Mouse (Mus musculus) CD4-positive helper T cell, adult 2 months (primary cell): ENCODE measurements around the gene Pla2g4b.

ENCODE experiments used
- DNase-seq: peaks from one replicate; pipeline ENCODE4 v3.0.0-alpha.2; 2012; ENCODE audit warnings: low read depth, missing footprints, low spot score

Gene Pla2g4b

GRCm38 (mm10) chr2:120032726-120033467, at the start of gene Pla2g4b:
TSS of gene Pla2g4b (plus strand) at chr2:120033417.
- DNase-seq = no peak

GRCm38 (mm10) chr2:119985871-119986270, 47.3 kb upstream of the Pla2g4b start:
- no peak for DNase-seq

- DNase-seq = no peak
Observed at GRCm38 (mm10) chr2:119986369-119986768, 46.8 kb upstream of the Pla2g4b start.

GRCm38 (mm10) chr2:119987441-119987840, 45.8 kb upstream of the Pla2g4b start:
- DNase-seq = no peak

- DNase-seq = no peak
Observed at GRCm38 (mm10) chr2:119988952-119989351, 44.3 kb upstream of the Pla2g4b start.

- DNase-seq = no peak
Observed at GRCm38 (mm10) chr2:119990881-119991280, 42.3 kb upstream of the Pla2g4b start.

- no peak for DNase-seq
Observed at GRCm38 (mm10) chr2:119992349-119992748, 40.9 kb upstream of the Pla2g4b start.

GRCm38 (mm10) chr2:119993515-119993914, 39.7 kb upstream of the Pla2g4b start:
- no peak for DNase-seq

GRCm38 (mm10) chr2:119994839-119995238, 38.4 kb upstream of the Pla2g4b start:
- no peak for DNase-seq

GRCm38 (mm10) chr2:119995391-119996281, 37.6 kb upstream of the Pla2g4b start:
- DNase-seq = no peak

- no peak for DNase-seq
Observed at GRCm38 (mm10) chr2:119997354-119997753, 35.9 kb upstream of the Pla2g4b start.

- no peak for DNase-seq
Observed at GRCm38 (mm10) chr2:119999731-120000130, 33.5 kb upstream of the Pla2g4b start.

GRCm38 (mm10) chr2:120000882-120001584, 32.2 kb upstream of the Pla2g4b start:
- DNase-seq = no peak

GRCm38 (mm10) chr2:120001956-120002355, 31.3 kb upstream of the Pla2g4b start:
- no peak for DNase-seq

GRCm38 (mm10) chr2:120003970-120004369, 29.2 kb upstream of the Pla2g4b start:
- peak; percentile 18 for DNase-seq

GRCm38 (mm10) chr2:120006696-120007095, 26.5 kb upstream of the Pla2g4b start:
- no peak for DNase-seq

- no peak for DNase-seq
Observed at GRCm38 (mm10) chr2:120007680-120008210, 25.5 kb upstream of the Pla2g4b start.

GRCm38 (mm10) chr2:120008672-120009071, 24.5 kb upstream of the Pla2g4b start:
- no peak for DNase-seq

- DNase-seq = peak; percentile 57
Observed at GRCm38 (mm10) chr2:120011462-120012200, 21.6 kb upstream of the Pla2g4b start.

- no peak for DNase-seq
Observed at GRCm38 (mm10) chr2:120012924-120013323, 20.3 kb upstream of the Pla2g4b start.
